Mouse (Mus musculus) intestine, embryonic 15.5 days (tissue): ENCODE measurements around the gene Becn1. TPM values are rescaled to one million over a fixed set of nuclear protein-coding genes. Genes with fewer than 3 reads are reported as not detected.

Experiments used
- ATAC-seq: fragments of 200-750 bp; cut with Nextera tagmentation; 2 replicates; pipeline ENCODE4 v1.8.0; 2017; ENCODE audit warnings: moderate TSS enrichment, moderate library complexity
- H3K27ac ChIP-seq: fragments of 300-500 bp; sonication (generic); 2 replicates; pipeline ENCODE4 v1.5.1; 2015; ENCODE audit warnings: mild to moderate bottlenecking, inconsistent platforms
- H3K27me3 ChIP-seq: fragments of 300-500 bp; sonication (generic); replicated peaks from 2 replicates; pipeline ENCODE4 v1.6.1; 2015; ENCODE audit warnings: inconsistent platforms
- H3K36me3 ChIP-seq: fragments of 300-500 bp; sonication (generic); 2 replicates; pipeline ENCODE4 v1.6.1; 2015; ENCODE audit warnings: inconsistent platforms
- H3K4me1 ChIP-seq: fragments of 300-500 bp; sonication (generic); replicated peaks from 2 replicates; pipeline ENCODE4 v1.6.1; 2015; ENCODE audit warnings: inconsistent platforms
- H3K4me2 ChIP-seq: fragments of 300-500 bp; sonication (generic); replicated peaks from 2 replicates; pipeline ENCODE4 v1.6.1; 2015; ENCODE audit warnings: mild to moderate bottlenecking, inconsistent platforms
- H3K4me3 ChIP-seq: fragments of 300-500 bp; sonication (generic); replicated peaks from 2 replicates; pipeline ENCODE4 v1.5.1; 2015; ENCODE audit warnings: inconsistent platforms
- H3K9ac ChIP-seq: fragments of 300-500 bp; sonication (generic); 2 replicates; pipeline ENCODE4 v1.6.1; 2015; ENCODE audit warnings: inconsistent platforms
- H3K9me3 ChIP-seq: fragments of 300-500 bp; sonication (generic); 2 replicates; pipeline ENCODE4 v1.6.1; 2016; ENCODE audit warnings: inconsistent platforms
- WGBS: fragments of 180-500 bp; shearing (Covaris S2); methylation state at CpG from one replicate; pipeline ENCODE4 v1.1.7; 2015; 5-methylcytosine and 5-hydroxymethylcytosine counted together
- polyA plus RNA-seq: library from polyadenylated mRNA; unstranded; fragments of >200 nt; fragmentation: Nextera tagmentation; extraction: Ambion mirVana; gene quantifications from 2 replicates; pipeline ENCODE4 v1.2.1, GENCODE M21; 2015

Becn1 gene
- polyA plus RNA-seq, 1 experiment from 2014 or later = 132 TPM

DNA sequence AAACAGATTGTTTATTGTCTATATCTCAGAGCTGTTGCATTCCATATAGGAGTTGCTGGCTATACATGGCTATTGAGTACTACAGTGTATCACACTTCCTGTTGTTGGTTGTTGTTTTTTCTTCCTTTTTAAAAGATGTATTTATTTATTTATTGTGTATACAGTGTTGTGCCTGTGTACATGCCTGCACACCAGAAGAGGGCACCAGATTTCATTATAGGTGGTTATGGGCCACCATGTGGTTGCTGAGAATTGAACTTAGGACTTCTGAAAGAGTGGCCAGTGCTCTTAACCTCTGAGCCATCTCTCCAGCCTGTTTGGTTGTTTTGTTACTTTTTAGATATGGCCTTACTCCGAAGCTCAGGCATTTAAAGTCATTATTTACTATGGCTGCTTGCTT lies 12.5 kb upstream of the Becn1 start:
- peaks cover 9% of the 10 kb centered on the region for H3K36me3 ChIP-seq
- H3K27me3 ChIP-seq = no peaks in the 10 kb centered on the region
- H3K4me2 ChIP-seq = no peak overlapping the region
- H3K9ac ChIP-seq = no peak overlapping the region
- 100% methylated on average over 1 of the region's 1 CpGs for WGBS
- no peak overlapping the region for H3K4me3 ChIP-seq
- H3K4me1 ChIP-seq = peaks cover 7% of the 10 kb centered on the region; the same call in 1 of the 2 replicates
- no peak for ATAC-seq
- no peaks in the 10 kb centered on the region for H3K9me3 ChIP-seq
- no peak overlapping the region for H3K27ac ChIP-seq

GRCm38 (mm10) chr11:101312150-101312549 lies 10.1 kb upstream of the Becn1 start:
- H3K9me3 ChIP-seq = no peaks in the 10 kb centered on the region
- H3K27ac ChIP-seq = no peak overlapping the region
- no peak overlapping the region for H3K4me3 ChIP-seq
- no peak for ATAC-seq
- 50% methylated on average over 3 of the region's 3 CpGs for WGBS
- no peaks in the 10 kb centered on the region for H3K36me3 ChIP-seq
- H3K4me1 ChIP-seq = no peaks in the 10 kb centered on the region; the same call in 1 of the 2 replicates
- H3K27me3 ChIP-seq = no peaks in the 10 kb centered on the region
- H3K9ac ChIP-seq = no peak overlapping the region
- no peak overlapping the region for H3K4me2 ChIP-seq

GRCm38 (mm10) chr11:101311083-101311482 lies 9.0 kb upstream of the Becn1 start:
- WGBS = 87% methylated on average over 3 of the region's 3 CpGs
- H3K27ac ChIP-seq = no peak overlapping the region
- no peak overlapping the region for H3K4me3 ChIP-seq
- H3K4me2 ChIP-seq = no peak overlapping the region
- no peak overlapping the region for H3K9ac ChIP-seq
- H3K36me3 ChIP-seq = no peaks in the 10 kb centered on the region
- no peaks in the 10 kb centered on the region for H3K4me1 ChIP-seq
- no peaks in the 10 kb centered on the region for H3K27me3 ChIP-seq
- no peak for ATAC-seq
- H3K9me3 ChIP-seq = no peaks in the 10 kb centered on the region

DNA sequence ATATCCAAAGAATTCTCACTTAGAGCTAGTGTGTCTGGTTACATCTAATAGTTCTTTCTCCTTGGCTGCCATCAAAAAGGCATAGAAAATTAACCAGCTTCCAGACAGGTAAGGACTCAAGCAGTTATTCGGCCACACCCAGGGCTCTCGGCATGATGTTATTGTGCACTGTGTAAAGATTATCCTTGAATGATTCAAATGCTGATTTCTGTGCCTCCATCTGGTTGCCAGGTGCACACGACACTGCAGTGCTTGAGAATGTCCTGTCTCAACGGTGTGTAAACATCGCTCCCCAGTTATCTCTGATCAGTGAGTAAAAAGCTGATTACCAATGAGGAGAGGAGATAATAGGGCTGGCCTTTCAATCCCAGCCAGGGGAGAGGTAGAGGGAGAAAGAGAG lies 5.7 kb upstream of the Becn1 start:
- peak; percentile 58 for ATAC-seq
- no peaks in the 10 kb centered on the region for H3K4me1 ChIP-seq
- no peak overlapping the region for H3K4me3 ChIP-seq
- H3K9me3 ChIP-seq = no peaks in the 10 kb centered on the region
- H3K36me3 ChIP-seq = no peaks in the 10 kb centered on the region
- WGBS = 24% methylated on average over 5 of the region's 5 CpGs
- H3K27me3 ChIP-seq = no peaks in the 10 kb centered on the region
- H3K4me2 ChIP-seq = no peak overlapping the region
- no peak overlapping the region for H3K27ac ChIP-seq
- H3K9ac ChIP-seq = no peak overlapping the region

GRCm38 (mm10) chr11:101301299-101302003 lies 635 bp downstream of the Becn1 start:
- Histone ChIP-seq H3K36me3 (0 out of 2 replicates have a peak, but pooled peaks cover 12% of the 10 kb centered on the region), H3K4me3 (peak overlapping the region; percentile 93), H3K9ac (peak overlapping the region; percentile 93), H3K9me3 (no peaks in the 10 kb centered on the region), H3K27me3 (no peaks in the 10 kb centered on the region), H3K4me1 (peaks cover 14% of the 10 kb centered on the region), H3K27ac (0 out of 2 replicates have a peak overlapping the region, but pooled peaks have one; percentile 54), H3K4me2 (peak overlapping the region; percentile 93)
- WGBS = 11% methylated on average over 26 of the region's 26 CpGs
- ATAC-seq = no peak

- Histone ChIP-seq H3K4me1 (peaks cover 14% of the 10 kb centered on the region), H3K4me3 (peak overlapping the region; percentile 93), H3K4me2 (peak overlapping the region; percentile 93), H3K9ac (peak overlapping the region; percentile 93; the same call in 1 of the 2 replicates), H3K9me3 (no peaks in the 10 kb centered on the region), H3K36me3 (peaks cover 13% of the 10 kb centered on the region; the same call in 1 of the 2 replicates), H3K27ac (no peak overlapping the region), H3K27me3 (no peaks in the 10 kb centered on the region)
- 61% methylated on average over 7 of the region's 7 CpGs for WGBS
- ATAC-seq = no peak
Observed at GRCm38 (mm10) chr11:101300881-101301280, 1.2 kb downstream of the Becn1 start.

- Histone ChIP-seq H3K9me3 (no peaks in the 10 kb centered on the region), H3K9ac (no peak overlapping the region), H3K27ac (no peak overlapping the region), H3K4me2 (no peak overlapping the region), H3K36me3 (peaks cover 37% of the 10 kb centered on the region), H3K4me3 (no peak overlapping the region), H3K27me3 (no peaks in the 10 kb centered on the region), H3K4me1 (no peaks in the 10 kb centered on the region)
- WGBS = 95% methylated on average over 8 of the region's 8 CpGs
- ATAC-seq = no peak
Observed at GRCm38 (mm10) chr11:101295191-101295590, 6.9 kb downstream of the Becn1 start.

- WGBS = 93% methylated on average over 8 of the region's 8 CpGs
- no peak for ATAC-seq
- no peaks in the 10 kb centered on the region for H3K27me3 ChIP-seq
- no peak overlapping the region for H3K4me2 ChIP-seq
- H3K4me3 ChIP-seq = no peak overlapping the region
- H3K9me3 ChIP-seq = no peaks in the 10 kb centered on the region
- no peak overlapping the region for H3K9ac ChIP-seq
- no peak overlapping the region for H3K27ac ChIP-seq
- no peaks in the 10 kb centered on the region for H3K4me1 ChIP-seq
- H3K36me3 ChIP-seq = peaks cover 38% of the 10 kb centered on the region
Observed at GRCm38 (mm10) chr11:101291231-101291630, 10.9 kb downstream of the Becn1 start.

GRCm38 (mm10) chr11:101287306-101287705 lies 14.8 kb downstream of the Becn1 start:
- WGBS = 81% methylated on average over 9 of the region's 9 CpGs
- peaks cover 29% of the 10 kb centered on the region for H3K36me3 ChIP-seq
- no peak for ATAC-seq

GRCm38 (mm10) chr11:101283805-101284204 lies 18.3 kb downstream of the Becn1 start:
- H3K4me2 ChIP-seq = no peak overlapping the region
- ATAC-seq = no peak
- no peak overlapping the region for H3K4me3 ChIP-seq
- no peak overlapping the region for H3K9ac ChIP-seq
- H3K27me3 ChIP-seq = no peaks in the 10 kb centered on the region
- H3K4me1 ChIP-seq = peaks cover 4% of the 10 kb centered on the region
- H3K9me3 ChIP-seq = no peaks in the 10 kb centered on the region
- H3K27ac ChIP-seq = no peak overlapping the region
- 0 out of 2 replicates have a peak, but pooled peaks cover 2% of the 10 kb centered on the region for H3K36me3 ChIP-seq
- WGBS = 67% methylated on average over 4 of the region's 4 CpGs

More at GRCm38 (mm10) chr11:101287306-101287705, 14.8 kb downstream of the Becn1 start:
- H3K27ac ChIP-seq = no peak overlapping the region
- H3K4me3 ChIP-seq = no peak overlapping the region
- H3K9me3 ChIP-seq = no peaks in the 10 kb centered on the region
- H3K4me2 ChIP-seq = no peak overlapping the region
- no peaks in the 10 kb centered on the region for H3K27me3 ChIP-seq
- no peaks in the 10 kb centered on the region for H3K4me1 ChIP-seq
- no peak overlapping the region for H3K9ac ChIP-seq

GRCm38 (mm10) chr11:101282896-101283295 lies 19.2 kb downstream of the Becn1 start:
- Histone ChIP-seq H3K4me3 (no peak overlapping the region), H3K4me1 (peaks cover 7% of the 10 kb centered on the region), H3K27me3 (no peaks in the 10 kb centered on the region), H3K4me2 (no peak overlapping the region), H3K9me3 (no peaks in the 10 kb centered on the region), H3K27ac (no peak overlapping the region), H3K36me3 (no peaks in the 10 kb centered on the region), H3K9ac (no peak overlapping the region)
- 33% methylated on average over 5 of the region's 5 CpGs for WGBS
- no peak for ATAC-seq

DNA sequence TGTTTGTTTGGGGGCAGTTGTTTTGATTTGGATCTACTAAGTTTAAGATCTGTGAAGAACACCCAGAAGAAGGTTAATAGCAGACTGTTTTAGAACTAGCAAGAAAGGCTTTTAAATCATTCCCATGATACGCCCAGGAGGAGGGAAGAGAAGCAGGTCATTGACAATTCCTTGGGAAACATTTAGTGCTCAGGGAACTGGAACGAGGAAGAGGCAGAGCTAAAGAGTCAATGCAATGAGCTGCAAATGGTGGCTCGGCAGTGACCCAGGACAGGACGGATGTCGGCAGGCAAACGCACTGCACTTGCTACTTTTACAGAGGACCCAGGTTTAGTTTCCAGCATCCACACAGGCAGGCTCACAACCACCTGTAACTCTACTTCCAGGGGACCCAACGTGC lies 21.2 kb downstream of the Becn1 start:
- no peak overlapping the region for H3K4me2 ChIP-seq
- H3K36me3 ChIP-seq = no peaks in the 10 kb centered on the region
- H3K4me1 ChIP-seq = peaks cover 23% of the 10 kb centered on the region
- no peaks in the 10 kb centered on the region for H3K27me3 ChIP-seq
- no peak overlapping the region for H3K9ac ChIP-seq
- 50% methylated on average over 7 of the region's 7 CpGs for WGBS
- H3K9me3 ChIP-seq = no peaks in the 10 kb centered on the region
- ATAC-seq = no peak
- H3K4me3 ChIP-seq = no peak overlapping the region
- no peak overlapping the region for H3K27ac ChIP-seq

DNA sequence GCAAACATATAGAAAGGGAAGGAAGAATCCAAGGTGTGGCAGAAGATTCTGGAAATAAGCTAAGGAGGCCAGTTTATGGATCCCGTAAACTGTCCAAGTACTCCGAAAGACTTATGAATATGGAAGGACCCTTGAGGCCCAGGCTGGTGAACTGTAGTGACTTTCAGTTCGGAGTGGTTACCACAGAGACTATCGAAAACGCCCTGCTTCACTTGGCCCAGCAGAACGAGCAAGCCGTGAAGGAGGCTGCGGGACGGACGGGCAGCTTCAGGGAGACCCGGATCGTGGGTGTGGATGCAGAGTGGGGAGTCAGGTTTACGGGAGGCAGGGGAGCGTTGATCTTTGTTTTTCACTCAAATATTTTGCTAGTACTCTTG lies 22.9 kb downstream of the Becn1 start:
- Histone ChIP-seq H3K4me2 (peak overlapping the region; percentile 78), H3K36me3 (no peaks in the 10 kb centered on the region), H3K4me1 (peaks cover 23% of the 10 kb centered on the region), H3K4me3 (peak overlapping the region; percentile 80), H3K9me3 (no peaks in the 10 kb centered on the region), H3K27me3 (no peaks in the 10 kb centered on the region), H3K27ac (no peak overlapping the region), H3K9ac (no peak overlapping the region)
- peak; percentile 18; the same call in 1 of the 2 replicates for ATAC-seq
- 63% methylated on average over 14 of the region's 14 CpGs for whole genome bisulfite sequencing
